Mouse (Mus musculus): ENCODE data around the gene Endod1. TPM values are rescaled to one million over a fixed set of nuclear protein-coding genes. Genes with fewer than 3 reads are reported as not detected.
"Not testable (repeated sequence)": the region's sequence is repeated elsewhere in the genome, so short reads cannot be mapped to it uniquely, and the experiment has no call there.

The Endod1 gene
- polyA plus RNA-seq, 1 experiment from 2014 or later: 18.9 TPM

- no peak for TF ChIP-seq CTCF (IDR thresholded peaks at IDR 0.05; ENCODE audit: low read depth)
- no peaks in the 10 kb centered on the region for H3K27me3 ChIP-seq (ENCODE audit: insufficient read depth, low read length)
- ATAC-seq (ENCODE audit: insufficient read depth): no peak
- WGBS: 58% methylated on average over 2 of the region's 2 CpGs
- no peaks in the 10 kb centered on the region for H3K4me1 ChIP-seq (ENCODE audit: insufficient read depth)
- H3K9me3 ChIP-seq (ENCODE audit: low read depth, low read length): no peaks in the 10 kb centered on the region
- no peak overlapping the region for H3K4me2 ChIP-seq
- no peaks in the 10 kb centered on the region for H3K36me3 ChIP-seq (ENCODE audit: insufficient read depth)
- H3K9ac ChIP-seq: no peak overlapping the region
- no peak for DNase-seq
- no peak overlapping the region for H3K27ac ChIP-seq (ENCODE audit: low read depth)
- no peak overlapping the region for H3K4me3 ChIP-seq (ENCODE audit: low read depth, low read length)
Observed at GRCm38 (mm10) chr9:14350787-14351186, 30.5 kb downstream of the Endod1 start.

- 79% methylated on average over 5 of the region's 5 CpGs for WGBS
- no peaks in the 10 kb centered on the region for H3K4me1 ChIP-seq (ENCODE audit: insufficient read depth)
- H3K4me2 ChIP-seq: no peak overlapping the region
- DNase-seq (no peak), ATAC-seq (ENCODE audit: insufficient read depth) (no peak)
- no peak overlapping the region for H3K4me3 ChIP-seq (ENCODE audit: low read depth, low read length)
- H3K27ac ChIP-seq (ENCODE audit: low read depth): no peak overlapping the region
- no peak for TF ChIP-seq CTCF (IDR thresholded peaks at IDR 0.05; ENCODE audit: low read depth)
- H3K36me3 ChIP-seq (ENCODE audit: insufficient read depth): no peaks in the 10 kb centered on the region
- H3K9ac ChIP-seq: no peak overlapping the region
- no peaks in the 10 kb centered on the region for H3K27me3 ChIP-seq (ENCODE audit: insufficient read depth, low read length)
- no peaks in the 10 kb centered on the region for H3K9me3 ChIP-seq (ENCODE audit: low read depth, low read length)
Observed at GRCm38 (mm10) chr9:14349380-14349779, 31.9 kb downstream of the Endod1 start.

- Histone ChIP-seq H3K36me3 (ENCODE audit: insufficient read depth) (no peaks in the 10 kb centered on the region), H3K9ac (no peak overlapping the region), H3K27me3 (ENCODE audit: insufficient read depth, low read length) (no peaks in the 10 kb centered on the region), H3K4me1 (ENCODE audit: insufficient read depth) (no peaks in the 10 kb centered on the region), H3K9me3 (ENCODE audit: low read depth, low read length) (no peaks in the 10 kb centered on the region), H3K4me3 (ENCODE audit: low read depth, low read length) (no peak overlapping the region), H3K4me2 (no peak overlapping the region), H3K27ac (ENCODE audit: low read depth) (no peak overlapping the region)
- TF ChIP-seq CTCF (IDR thresholded peaks at IDR 0.05; ENCODE audit: low read depth): peak; percentile 58
- ATAC-seq (ENCODE audit: insufficient read depth): no peak
- peak; percentile 51 for DNase-seq
- WGBS: 46% methylated on average over 4 of the region's 4 CpGs
Observed at GRCm38 (mm10) chr9:14348416-14348815, 32.9 kb downstream of the Endod1 start.

- not testable (repeated sequence) for H3K9me3 ChIP-seq (ENCODE audit: low read depth, low read length); H3K36me3 ChIP-seq (ENCODE audit: insufficient read depth); H3K27ac ChIP-seq (ENCODE audit: low read depth); H3K27me3 ChIP-seq (ENCODE audit: insufficient read depth, low read length); H3K4me3 ChIP-seq (ENCODE audit: low read depth, low read length); DNase-seq; ATAC-seq (ENCODE audit: insufficient read depth); H3K4me2 ChIP-seq; H3K4me1 ChIP-seq (ENCODE audit: insufficient read depth); H3K9ac ChIP-seq
- 93% methylated on average over 4 of the region's 4 CpGs for WGBS
Observed at GRCm38 (mm10) chr9:14345866-14346265, 35.4 kb downstream of the Endod1 start.

GRCm38 (mm10) chr9:14342041-14342668, 39.2 kb downstream of the Endod1 start:
- Histone ChIP-seq H3K4me2 (no peak overlapping the region), H3K9ac (no peak overlapping the region), H3K9me3 (ENCODE audit: low read depth, low read length) (no peaks in the 10 kb centered on the region), H3K4me1 (ENCODE audit: insufficient read depth) (peaks cover 3% of the 10 kb centered on the region; the same call in 1 of the 2 replicates), H3K36me3 (ENCODE audit: insufficient read depth) (no peaks in the 10 kb centered on the region), H3K27ac (ENCODE audit: low read depth) (no peak overlapping the region), H3K4me3 (ENCODE audit: low read depth, low read length) (no peak overlapping the region), H3K27me3 (ENCODE audit: insufficient read depth, low read length) (no peaks in the 10 kb centered on the region)
- 59% methylated on average over 4 of the region's 4 CpGs for WGBS
- TF ChIP-seq CTCF (IDR thresholded peaks at IDR 0.05; ENCODE audit: low read depth): peak; percentile 92
- DNase-seq (peak; percentile 87), ATAC-seq (ENCODE audit: insufficient read depth) (peak; percentile 50)

- Histone ChIP-seq H3K4me3 (ENCODE audit: low read depth, low read length) (no peak overlapping the region), H3K4me2 (no peak overlapping the region), H3K4me1 (ENCODE audit: insufficient read depth) (peaks cover 3% of the 10 kb centered on the region; the same call in 1 of the 2 replicates), H3K36me3 (ENCODE audit: insufficient read depth) (no peaks in the 10 kb centered on the region), H3K9ac (no peak overlapping the region), H3K27me3 (ENCODE audit: insufficient read depth, low read length) (no peaks in the 10 kb centered on the region), H3K9me3 (ENCODE audit: low read depth, low read length) (no peaks in the 10 kb centered on the region), H3K27ac (ENCODE audit: low read depth) (peak overlapping the region; percentile 9; the same call in 1 of the 2 replicates)
- ATAC-seq (ENCODE audit: insufficient read depth) (peak; percentile 48; the same call in 1 of the 2 replicates), DNase-seq (peak; percentile 63)
- no peak for TF ChIP-seq CTCF (IDR thresholded peaks at IDR 0.05; ENCODE audit: low read depth)
- 28% methylated on average over 3 of the region's 3 CpGs for WGBS
Observed at GRCm38 (mm10) chr9:14338701-14339100, 42.6 kb downstream of the Endod1 start.

- H3K9me3 ChIP-seq (ENCODE audit: low read depth, low read length): no peaks in the 10 kb centered on the region
- H3K27ac ChIP-seq (ENCODE audit: low read depth): no peak overlapping the region
- TF ChIP-seq CTCF (IDR thresholded peaks at IDR 0.05; ENCODE audit: low read depth): no peak
- H3K36me3 ChIP-seq (ENCODE audit: insufficient read depth): peaks cover 6% of the 10 kb centered on the region
- no peak overlapping the region for H3K9ac ChIP-seq
- no peaks in the 10 kb centered on the region for H3K27me3 ChIP-seq (ENCODE audit: insufficient read depth, low read length)
- peaks cover 3% of the 10 kb centered on the region; the same call in 1 of the 2 replicates for H3K4me1 ChIP-seq (ENCODE audit: insufficient read depth)
- ATAC-seq (ENCODE audit: insufficient read depth): no peak
- H3K4me2 ChIP-seq: no peak overlapping the region
- 69% methylated on average over 3 of the region's 3 CpGs for WGBS
- no peak overlapping the region for H3K4me3 ChIP-seq (ENCODE audit: low read depth, low read length)
- no peak for DNase-seq
Observed at GRCm38 (mm10) chr9:14336901-14337300, 44.4 kb downstream of the Endod1 start.
